Mouse (Mus musculus): ENCODE results near the gene Cyb5r3.

DNA sequence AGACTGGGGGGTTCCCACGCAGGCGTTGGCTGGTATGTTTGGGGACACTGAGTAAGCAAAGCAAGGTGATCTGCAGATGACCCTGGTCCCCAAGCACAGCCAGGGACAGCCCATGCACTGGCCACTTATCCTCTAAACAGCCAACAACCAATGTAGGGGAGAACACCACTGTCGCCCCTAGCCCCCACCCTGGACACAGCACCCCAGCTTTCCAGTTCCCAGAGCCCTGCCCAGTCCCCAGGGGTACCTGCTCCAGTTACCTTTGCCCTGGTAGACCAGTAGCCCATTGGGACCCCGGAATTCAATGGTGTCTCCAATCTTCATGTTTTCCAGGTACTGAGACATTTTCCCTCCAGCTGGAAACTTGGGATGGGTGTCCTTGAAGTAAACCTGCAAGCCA is 11.8 kb downstream of the Cyb5r3 start:
- TF ChIP-seq CTCF (IDR thresholded peaks at IDR 0.05; ENCODE audit: low read depth) (no peak), EP300 (IDR thresholded peaks at IDR 0.05; ENCODE audit: low read depth) (no peak)
